Mouse (Mus musculus): ENCODE results near the gene Tgfbr2. TPM values are rescaled to one million over a fixed set of nuclear protein-coding genes. Genes with fewer than 3 reads are reported as not detected.
A peak's percentile ranks its signal among the peaks of the same experiment; 100 is the strongest.

Gene Tgfbr2
- polyA plus RNA-seq, 1 experiment from 2014 or later: 6.5 TPM

DNA sequence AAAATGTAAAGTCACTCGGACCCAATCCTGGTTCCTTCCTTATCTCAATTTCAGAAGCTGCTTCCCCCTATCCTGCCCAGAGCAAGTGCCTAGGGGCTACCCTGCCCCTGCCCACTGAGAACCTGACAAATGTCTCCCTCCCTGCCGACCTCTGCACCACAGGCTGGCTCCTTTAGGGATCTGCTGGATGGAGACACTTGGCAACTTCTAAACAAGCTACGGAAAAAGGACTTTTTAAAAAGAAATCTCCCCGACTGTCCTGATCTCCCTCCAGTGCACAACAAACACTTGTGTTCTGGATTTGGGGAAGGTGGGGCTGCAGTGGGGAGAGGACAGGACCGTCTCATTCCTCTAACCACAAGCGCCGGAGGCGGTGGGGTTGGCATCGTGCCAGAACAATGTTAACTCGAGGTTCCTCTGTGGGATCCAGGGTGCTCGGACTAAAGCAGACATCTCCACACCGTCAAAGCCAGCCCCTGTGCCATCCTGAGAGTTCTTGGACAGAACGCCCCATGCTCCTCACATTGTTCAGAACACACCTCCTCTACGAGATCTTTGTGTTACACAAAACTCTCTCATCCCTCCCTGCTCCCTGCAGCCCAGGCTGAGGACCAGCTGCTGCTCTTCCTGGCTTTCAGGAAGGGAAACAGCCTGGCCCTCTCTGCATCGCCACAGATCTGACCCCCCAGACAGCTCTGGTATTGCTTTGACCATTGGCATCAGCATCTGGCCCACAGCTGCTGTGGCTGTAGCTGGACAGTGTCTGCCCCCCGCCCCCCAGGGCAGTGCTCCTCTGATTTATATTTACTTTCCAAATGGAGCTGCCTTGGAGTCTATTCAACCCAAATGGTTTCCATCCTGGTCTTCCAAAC is 76.2 kb downstream of the Tgfbr2 start:
- H3K27ac ChIP-seq (ENCODE audit: low read length): no peak overlapping the region
- H3K9me3 ChIP-seq (ENCODE audit: control insufficient read depth, low read length): no peaks in the 10 kb centered on the region
- H3K36me3 ChIP-seq (ENCODE audit: control insufficient read depth, insufficient read depth): no peaks in the 10 kb centered on the region
- H3K4me3 ChIP-seq (replicated peaks; ENCODE audit: low read length): no peak overlapping the region
- no peak for ATAC-seq
- H3K4me1 ChIP-seq (replicated peaks; ENCODE audit: control insufficient read depth, insufficient read depth, low read length): 0 out of 2 replicates have a peak, but pooled peaks cover 4% of the 10 kb centered on the region
- WGBS: 64% methylated on average over 16 of the region's 16 CpGs
- H3K9ac ChIP-seq (replicated peaks; ENCODE audit: low read depth, low read length): no peak overlapping the region
- no peak overlapping the region for H3K4me2 ChIP-seq (ENCODE audit: low read length)
- H3K27me3 ChIP-seq (replicated peaks; ENCODE audit: control insufficient read depth, insufficient read depth, low read length): no peaks in the 10 kb centered on the region

DNA sequence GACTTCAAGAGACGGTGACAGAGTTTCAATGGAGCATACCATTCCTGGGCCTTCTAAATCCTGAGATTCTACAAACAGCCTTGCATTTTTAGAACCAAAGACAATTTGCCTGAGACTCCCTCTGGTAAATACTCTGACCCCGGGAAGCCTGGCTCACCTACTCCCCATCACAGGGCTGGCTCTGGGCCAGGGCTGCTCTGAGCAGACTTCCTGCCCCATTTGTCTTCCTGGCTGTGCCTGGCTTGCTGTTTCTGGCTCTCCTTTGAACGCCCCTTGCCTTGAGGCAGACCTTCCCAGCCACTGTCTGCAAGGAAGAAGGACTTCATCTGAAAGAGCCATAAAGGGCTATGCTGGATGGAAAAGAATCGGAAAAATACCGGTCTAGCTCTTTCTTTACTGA is 83.2 kb downstream of the Tgfbr2 start:
- Histone ChIP-seq H3K9ac (replicated peaks; ENCODE audit: low read depth, low read length) (no peak overlapping the region), H3K27ac (ENCODE audit: low read length) (no peak overlapping the region), H3K9me3 (ENCODE audit: control insufficient read depth, low read length) (no peaks in the 10 kb centered on the region), H3K27me3 (replicated peaks; ENCODE audit: control insufficient read depth, insufficient read depth, low read length) (no peaks in the 10 kb centered on the region), H3K4me1 (replicated peaks; ENCODE audit: control insufficient read depth, insufficient read depth, low read length) (no peaks in the 10 kb centered on the region), H3K4me3 (replicated peaks; ENCODE audit: low read length) (no peak overlapping the region), H3K36me3 (ENCODE audit: control insufficient read depth, insufficient read depth) (no peaks in the 10 kb centered on the region), H3K4me2 (ENCODE audit: low read length) (no peak overlapping the region)
- 76% methylated on average over 5 of the region's 5 CpGs for WGBS
- no peak for ATAC-seq

DNA sequence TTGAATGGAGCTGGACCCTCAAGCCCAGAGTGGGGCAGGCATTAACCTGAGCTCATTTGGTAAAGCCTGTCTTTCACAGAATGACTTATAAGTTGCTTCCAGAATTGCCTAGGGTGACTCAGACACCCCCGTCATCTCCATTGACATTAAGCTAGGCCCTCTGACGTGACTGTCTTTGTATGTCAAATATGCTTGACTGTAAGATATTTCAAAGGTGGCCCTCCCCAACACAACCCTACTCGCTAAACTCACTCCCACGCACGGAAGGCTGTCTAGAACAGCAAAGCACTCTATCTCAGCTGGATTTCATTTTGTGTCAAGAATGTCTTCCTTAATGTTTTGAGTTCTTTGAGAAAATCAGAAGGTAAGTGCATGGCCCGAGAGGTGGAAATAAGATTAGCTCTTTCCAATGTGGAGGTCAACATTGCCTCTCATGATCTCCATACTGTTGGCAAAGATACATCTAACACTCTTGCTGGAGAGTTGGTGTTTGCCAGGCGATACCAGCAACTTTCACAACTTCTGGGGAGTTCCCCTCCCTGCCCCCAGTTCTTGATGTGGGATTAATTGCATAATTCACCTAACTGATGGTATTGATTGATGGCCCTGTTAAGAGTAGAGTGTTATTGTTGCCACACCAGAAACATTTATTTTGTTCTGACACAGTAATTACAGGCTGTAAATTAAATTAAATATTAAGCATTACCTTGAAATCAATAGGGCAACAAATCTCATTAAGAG is 83.9 kb downstream of the Tgfbr2 start:
- no peaks in the 10 kb centered on the region for H3K9me3 ChIP-seq (ENCODE audit: control insufficient read depth, low read length)
- no peaks in the 10 kb centered on the region for H3K36me3 ChIP-seq (ENCODE audit: control insufficient read depth, insufficient read depth)
- H3K9ac ChIP-seq (replicated peaks; ENCODE audit: low read depth, low read length): no peak overlapping the region
- no peak overlapping the region for H3K27ac ChIP-seq (ENCODE audit: low read length)
- H3K4me3 ChIP-seq (replicated peaks; ENCODE audit: low read length): no peak overlapping the region
- no peaks in the 10 kb centered on the region for H3K4me1 ChIP-seq (replicated peaks; ENCODE audit: control insufficient read depth, insufficient read depth, low read length)
- no peak overlapping the region for H3K4me2 ChIP-seq (ENCODE audit: low read length)
- WGBS: 93% methylated on average over 7 of the region's 7 CpGs
- no peaks in the 10 kb centered on the region for H3K27me3 ChIP-seq (replicated peaks; ENCODE audit: control insufficient read depth, insufficient read depth, low read length)
- no peak for ATAC-seq

DNA sequence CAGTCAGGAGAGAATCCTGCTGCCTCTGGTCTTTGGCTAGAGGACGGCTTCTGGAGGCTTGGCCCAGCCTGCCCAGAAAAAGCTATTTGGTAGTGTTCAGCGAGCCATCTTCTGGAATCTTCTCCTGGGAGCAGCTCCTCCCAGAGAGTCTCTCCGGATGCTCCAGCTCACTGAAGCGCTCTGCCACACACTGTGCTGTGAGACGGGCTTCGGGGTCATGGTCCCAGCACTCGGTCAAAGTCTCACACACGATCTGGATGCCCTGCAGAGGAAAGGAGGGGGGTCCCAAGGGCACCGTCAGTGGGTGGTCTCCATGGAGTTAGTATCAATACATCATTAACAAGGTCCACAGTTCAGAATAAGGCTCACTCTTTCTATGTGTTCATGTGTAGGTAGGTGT is 84.9 kb downstream of the Tgfbr2 start:
- no peak overlapping the region for H3K27ac ChIP-seq (ENCODE audit: low read length)
- no peak overlapping the region for H3K9ac ChIP-seq (replicated peaks; ENCODE audit: low read depth, low read length)
- ATAC-seq: no peak
- H3K4me1 ChIP-seq (replicated peaks; ENCODE audit: control insufficient read depth, insufficient read depth, low read length): no peaks in the 10 kb centered on the region
- H3K4me2 ChIP-seq (ENCODE audit: low read length): no peak overlapping the region
- WGBS: 89% methylated on average over 9 of the region's 9 CpGs
- H3K4me3 ChIP-seq (replicated peaks; ENCODE audit: low read length): no peak overlapping the region
- H3K36me3 ChIP-seq (ENCODE audit: control insufficient read depth, insufficient read depth): no peaks in the 10 kb centered on the region
- no peaks in the 10 kb centered on the region for H3K9me3 ChIP-seq (ENCODE audit: control insufficient read depth, low read length)
- no peaks in the 10 kb centered on the region for H3K27me3 ChIP-seq (replicated peaks; ENCODE audit: control insufficient read depth, insufficient read depth, low read length)

DNA sequence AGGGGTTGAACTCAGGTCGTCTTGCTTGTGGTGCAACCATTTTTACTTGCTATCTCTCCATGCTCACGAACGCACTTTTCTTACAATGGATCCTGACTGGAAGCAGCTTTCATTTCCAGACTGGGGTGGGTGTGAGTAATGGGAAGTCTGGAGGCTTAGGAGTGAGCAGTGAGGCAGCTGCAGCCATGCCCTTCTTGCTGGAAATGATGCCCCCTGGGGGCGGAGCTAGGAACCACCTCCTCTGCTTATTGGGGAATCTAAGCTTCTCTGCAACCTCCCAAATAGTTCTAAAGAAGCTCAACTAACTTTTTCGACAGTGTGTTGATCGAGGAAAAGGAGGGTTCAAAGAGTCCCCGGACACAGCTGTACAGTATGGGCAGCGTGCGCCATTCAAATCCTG is 86.2 kb downstream of the Tgfbr2 start:
- no peak for ATAC-seq
- H3K27ac ChIP-seq (ENCODE audit: low read length): no peak overlapping the region
- no peaks in the 10 kb centered on the region for H3K36me3 ChIP-seq (ENCODE audit: control insufficient read depth, insufficient read depth)
- peaks cover under 1% of the 10 kb centered on the region; the same call in 1 of the 2 replicates for H3K4me1 ChIP-seq (replicated peaks; ENCODE audit: control insufficient read depth, insufficient read depth, low read length)
- no peak overlapping the region for H3K9ac ChIP-seq (replicated peaks; ENCODE audit: low read depth, low read length)
- H3K9me3 ChIP-seq (ENCODE audit: control insufficient read depth, low read length): no peaks in the 10 kb centered on the region
- H3K27me3 ChIP-seq (replicated peaks; ENCODE audit: control insufficient read depth, insufficient read depth, low read length): no peaks in the 10 kb centered on the region
- no peak overlapping the region for H3K4me3 ChIP-seq (replicated peaks; ENCODE audit: low read length)
- 80% methylated on average over 9 of the region's 9 CpGs for WGBS
- no peak overlapping the region for H3K4me2 ChIP-seq (ENCODE audit: low read length)

DNA sequence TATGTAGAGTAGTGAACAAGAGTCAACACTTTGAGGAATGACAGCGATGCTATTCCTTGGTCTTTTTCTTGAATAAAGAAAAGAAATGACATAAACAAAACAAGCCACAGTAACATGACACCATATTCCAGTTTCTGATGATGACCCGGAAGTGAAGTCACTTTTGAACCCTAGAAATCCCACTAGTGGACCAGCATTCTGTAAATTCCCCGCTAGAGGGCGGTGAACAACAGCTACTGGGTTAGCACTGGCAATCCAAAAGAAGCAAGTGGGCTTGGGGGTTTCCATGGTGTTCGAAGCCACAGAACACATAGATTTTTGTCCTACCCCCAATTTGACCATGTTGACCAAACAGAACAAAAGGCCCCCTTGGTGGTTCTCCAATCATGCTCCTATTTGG is 87.3 kb downstream of the Tgfbr2 start:
- 38% methylated on average over 5 of the region's 5 CpGs for WGBS
- no peak overlapping the region for H3K9ac ChIP-seq (replicated peaks; ENCODE audit: low read depth, low read length)

DNA sequence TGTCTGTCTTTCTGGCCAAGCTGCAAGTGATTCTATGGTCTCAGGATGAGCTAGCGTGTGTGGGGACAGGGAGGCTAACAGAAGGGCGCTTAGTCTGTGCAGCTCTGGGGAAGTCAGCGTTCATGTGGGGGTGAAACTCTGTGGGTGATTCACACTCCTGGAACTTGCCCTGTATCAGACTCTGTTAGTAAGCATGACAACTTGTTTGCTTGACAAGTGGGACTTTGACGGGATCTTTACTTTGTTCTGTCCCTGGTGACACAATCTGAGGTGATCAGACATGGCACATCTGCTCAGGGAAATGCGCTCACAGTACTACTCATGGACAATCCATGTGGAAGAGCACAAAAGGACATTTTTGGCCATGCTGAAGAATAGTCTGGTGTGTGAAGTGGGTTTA is 87.9 kb downstream of the Tgfbr2 start:
- Histone ChIP-seq H3K4me1 (replicated peaks; ENCODE audit: control insufficient read depth, insufficient read depth, low read length) (peaks cover 8% of the 10 kb centered on the region), H3K9me3 (ENCODE audit: control insufficient read depth, low read length) (no peaks in the 10 kb centered on the region), H3K36me3 (ENCODE audit: control insufficient read depth, insufficient read depth) (no peaks in the 10 kb centered on the region), H3K4me3 (replicated peaks; ENCODE audit: low read length) (no peak overlapping the region), H3K4me2 (ENCODE audit: low read length) (no peak overlapping the region), H3K27ac (ENCODE audit: low read length) (no peak overlapping the region), H3K9ac (replicated peaks; ENCODE audit: low read depth, low read length) (no peak overlapping the region), H3K27me3 (replicated peaks; ENCODE audit: control insufficient read depth, insufficient read depth, low read length) (no peaks in the 10 kb centered on the region)
- no peak for ATAC-seq
- 92% methylated on average over 5 of the region's 5 CpGs for WGBS

More for the DNA sequence above, 87.3 kb downstream of the Tgfbr2 start:
- Histone ChIP-seq H3K4me1 (replicated peaks; ENCODE audit: control insufficient read depth, insufficient read depth, low read length) (peaks cover 8% of the 10 kb centered on the region), H3K27ac (ENCODE audit: low read length) (no peak overlapping the region), H3K4me2 (ENCODE audit: low read length) (no peak overlapping the region), H3K9me3 (ENCODE audit: control insufficient read depth, low read length) (no peaks in the 10 kb centered on the region), H3K27me3 (replicated peaks; ENCODE audit: control insufficient read depth, insufficient read depth, low read length) (no peaks in the 10 kb centered on the region), H3K36me3 (ENCODE audit: control insufficient read depth, insufficient read depth) (no peaks in the 10 kb centered on the region), H3K4me3 (replicated peaks; ENCODE audit: low read length) (no peak overlapping the region)
- no peak for ATAC-seq

DNA sequence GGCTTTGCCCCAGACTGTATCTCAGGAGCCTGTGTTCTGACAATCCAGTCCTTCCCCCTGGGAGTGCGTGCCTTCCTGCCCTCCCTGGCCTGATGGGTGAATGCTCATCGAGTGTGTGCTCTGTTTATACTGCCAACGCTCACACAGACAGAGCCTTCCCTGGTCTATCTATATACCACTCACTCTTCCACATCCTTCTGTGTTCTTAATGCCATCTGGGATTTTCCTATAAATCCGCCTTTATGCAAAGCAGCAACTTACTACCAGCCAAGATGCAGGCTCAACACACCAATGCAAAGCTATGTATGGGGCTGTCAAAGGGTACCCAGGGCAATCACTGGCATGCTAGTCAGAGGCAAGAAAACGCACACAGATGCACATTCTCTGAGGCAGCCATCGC is 89.2 kb downstream of the Tgfbr2 start:
- 75% methylated on average over 6 of the region's 6 CpGs for WGBS
- Histone ChIP-seq H3K9me3 (ENCODE audit: control insufficient read depth, low read length) (no peaks in the 10 kb centered on the region), H3K4me3 (replicated peaks; ENCODE audit: low read length) (no peak overlapping the region), H3K36me3 (ENCODE audit: control insufficient read depth, insufficient read depth) (no peaks in the 10 kb centered on the region), H3K4me1 (replicated peaks; ENCODE audit: control insufficient read depth, insufficient read depth, low read length) (peaks cover 8% of the 10 kb centered on the region), H3K27ac (ENCODE audit: low read length) (no peak overlapping the region), H3K27me3 (replicated peaks; ENCODE audit: control insufficient read depth, insufficient read depth, low read length) (no peaks in the 10 kb centered on the region), H3K9ac (replicated peaks; ENCODE audit: low read depth, low read length) (no peak overlapping the region), H3K4me2 (ENCODE audit: low read length) (no peak overlapping the region)
- ATAC-seq: 0 out of 2 replicates have a peak, but pooled peaks have one; percentile 19

DNA sequence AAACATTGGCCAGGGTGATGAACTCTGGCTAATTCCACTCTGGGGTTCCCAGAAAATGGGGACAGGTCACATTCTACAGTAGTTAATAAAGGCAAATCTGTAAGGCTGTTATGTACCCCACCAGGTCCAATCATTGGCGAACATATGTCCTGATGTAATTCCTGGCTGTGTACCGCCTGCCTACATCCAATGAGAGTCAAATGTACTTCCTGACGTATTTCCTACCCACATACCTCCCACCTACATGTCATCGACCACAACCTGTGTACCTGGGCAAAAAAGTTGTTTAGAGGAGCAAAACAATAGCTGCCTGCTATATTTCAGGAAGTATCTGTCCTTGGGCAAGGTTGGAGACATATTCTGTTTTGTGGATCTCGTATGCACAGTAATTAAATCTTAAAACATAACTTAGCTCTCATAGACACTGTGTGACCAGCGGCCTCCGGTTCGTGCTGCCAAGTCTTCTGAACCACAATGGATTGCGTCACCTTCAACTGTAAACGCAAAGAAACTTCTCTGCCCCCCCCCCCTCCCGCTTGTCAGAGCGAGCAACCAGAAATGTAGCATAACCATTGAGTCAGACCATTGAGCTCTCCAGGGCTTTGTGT is 90.7 kb downstream of the Tgfbr2 start:
- no peak overlapping the region for H3K4me2 ChIP-seq (ENCODE audit: low read length)
- H3K4me1 ChIP-seq (replicated peaks; ENCODE audit: control insufficient read depth, insufficient read depth, low read length): peaks cover 8% of the 10 kb centered on the region
- WGBS: 90% methylated on average over 12 of the region's 12 CpGs
- H3K9ac ChIP-seq (replicated peaks; ENCODE audit: low read depth, low read length): no peak overlapping the region
- H3K9me3 ChIP-seq (ENCODE audit: control insufficient read depth, low read length): no peaks in the 10 kb centered on the region
- H3K27me3 ChIP-seq (replicated peaks; ENCODE audit: control insufficient read depth, insufficient read depth, low read length): no peaks in the 10 kb centered on the region
- H3K4me3 ChIP-seq (replicated peaks; ENCODE audit: low read length): no peak overlapping the region
- no peaks in the 10 kb centered on the region for H3K36me3 ChIP-seq (ENCODE audit: control insufficient read depth, insufficient read depth)
- no peak for ATAC-seq
- no peak overlapping the region for H3K27ac ChIP-seq (ENCODE audit: low read length)

Measured in forebrain, embryonic 16.5 days (tissue).